Mouse (Mus musculus) splenic B cell, adult 2 months (primary cell): ENCODE measurements at regions not wholly inside any gene's neighbourhood (a gene's known extent, or its start where the extent isn't known, plus 50 kb on each side); places are given as distances from the start of the nearest gene placed in this dataset.

ENCODE experiments used
- DNase-seq: peaks from one replicate; pipeline ENCODE4 v3.0.0-alpha.2; 2011; ENCODE audit warnings: low read depth, low spot score
- H3K27me3 ChIP-seq: 2 replicates; pipeline ENCODE4 v1.6.1; 2012; ENCODE audit warnings: mild to moderate bottlenecking, low read length, moderate library complexity, mixed read lengths; ENCODE audit not compliant: control insufficient read depth, poor library complexity, insufficient read depth, severe bottlenecking
- H3K36me3 ChIP-seq: 2 replicates; pipeline ENCODE4 v1.6.1; 2012; ENCODE audit warnings: mild to moderate bottlenecking, low read length, moderate library complexity, mixed read lengths; ENCODE audit not compliant: control insufficient read depth, poor library complexity, insufficient read depth, severe bottlenecking

DNA sequence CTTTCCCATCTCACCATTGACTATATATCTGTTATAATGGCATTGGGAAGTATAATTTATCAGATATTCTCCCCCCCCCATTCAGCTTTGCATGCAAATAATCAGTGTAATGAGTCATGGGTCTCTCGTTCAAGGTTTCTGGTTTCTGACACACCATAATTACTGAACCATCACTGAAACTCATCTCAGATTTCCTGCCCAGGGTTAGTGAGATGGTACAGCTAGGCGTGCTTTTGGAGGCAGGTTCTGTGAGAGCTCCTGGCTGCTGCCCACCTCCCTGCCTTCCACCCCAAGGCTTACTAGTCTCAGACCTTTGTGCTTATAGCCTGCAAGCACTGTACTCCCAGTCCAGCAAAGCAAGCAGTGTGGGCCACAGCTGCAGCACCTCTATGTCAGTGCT lies 122.5 kb upstream of the Nampt start:
- DNase-seq = peak; percentile 45
- H3K27me3 ChIP-seq = no peaks in the 10 kb centered on the region
- H3K36me3 ChIP-seq = no peaks in the 10 kb centered on the region

DNA sequence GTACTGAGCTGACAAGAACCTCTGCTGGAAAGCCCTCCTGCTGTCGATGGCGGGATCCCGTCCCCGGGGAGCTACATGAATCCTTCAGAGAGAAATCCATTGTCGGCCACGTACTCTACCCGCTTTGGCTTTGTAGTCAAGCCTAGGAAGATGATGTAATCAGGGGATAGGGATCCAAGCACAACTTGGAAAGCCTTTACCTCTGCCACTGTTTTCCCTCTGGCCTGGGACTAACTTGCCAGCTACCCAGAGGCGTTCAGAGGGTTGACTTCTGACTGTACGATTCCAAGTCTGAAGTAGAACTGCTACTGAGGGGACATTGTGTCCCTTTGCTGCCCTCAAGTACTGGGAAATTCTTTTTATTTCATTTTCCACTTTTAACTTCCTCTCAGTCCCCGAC lies 110.2 kb upstream of the Nampt start:
- Histone ChIP-seq H3K36me3 (no peaks in the 10 kb centered on the region), H3K27me3 (no peaks in the 10 kb centered on the region)
- DNase-seq = no peak

DNA sequence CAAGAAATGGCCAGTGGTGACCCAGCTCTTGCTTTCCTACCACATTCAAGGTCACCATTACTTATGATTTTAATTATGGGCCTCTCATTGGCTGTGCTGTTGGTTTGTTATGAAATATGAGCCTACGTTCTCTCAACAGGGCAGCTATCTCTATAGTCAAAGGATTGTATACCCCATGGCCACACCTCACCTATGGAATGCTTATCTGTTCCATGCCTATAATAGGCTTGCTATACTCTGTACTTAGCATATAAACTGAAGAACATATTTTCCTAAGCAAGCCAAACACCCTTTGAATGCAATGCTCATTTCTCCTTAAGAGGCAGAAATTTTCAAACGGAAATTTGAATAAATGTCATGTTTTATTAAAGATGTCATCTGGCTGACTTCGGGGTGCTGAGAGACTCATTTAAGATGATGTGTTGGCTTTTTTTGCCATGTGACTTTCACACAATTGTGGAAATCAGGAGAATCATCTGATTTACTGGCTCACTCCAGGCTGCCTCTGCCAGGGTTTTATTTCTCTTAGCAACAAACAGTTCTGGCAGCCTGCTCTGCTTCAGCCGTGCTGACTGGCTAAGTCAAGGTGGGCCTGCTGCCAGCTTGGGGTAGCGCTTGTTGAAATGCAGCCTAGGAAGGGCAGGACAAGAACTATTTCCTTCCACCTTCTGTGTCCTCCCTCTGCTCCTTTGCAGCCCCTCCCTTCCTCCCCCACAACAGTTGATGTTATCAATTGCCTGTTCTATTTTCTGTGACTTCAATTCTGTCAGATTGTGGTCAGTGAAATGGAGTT lies 102.0 kb upstream of the Nampt start:
- H3K36me3 ChIP-seq = no peaks in the 10 kb centered on the region
- no peak for DNase-seq
- no peaks in the 10 kb centered on the region for H3K27me3 ChIP-seq

DNA sequence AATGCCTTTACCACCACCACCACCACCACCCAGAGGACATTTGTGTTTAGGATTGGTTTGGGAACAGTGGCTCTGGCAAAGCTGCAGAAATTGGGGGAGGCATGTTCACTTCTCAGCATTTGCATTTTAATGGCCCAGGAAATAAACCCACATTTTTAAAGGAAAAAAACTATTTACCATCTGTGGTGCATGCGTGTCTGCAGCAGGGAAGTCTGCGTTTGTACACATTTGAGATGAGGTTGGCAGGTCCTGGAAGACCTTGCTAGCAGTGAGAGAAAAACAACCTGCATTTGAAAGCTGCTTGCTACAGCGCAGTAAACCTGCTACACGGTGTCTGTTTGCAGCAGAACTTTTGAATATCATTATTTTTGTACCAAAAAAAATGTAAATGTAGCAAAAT lies 100.1 kb upstream of the Nampt start:
- H3K36me3 ChIP-seq = no peaks in the 10 kb centered on the region
- no peaks in the 10 kb centered on the region for H3K27me3 ChIP-seq
- DNase-seq = no peak

DNA sequence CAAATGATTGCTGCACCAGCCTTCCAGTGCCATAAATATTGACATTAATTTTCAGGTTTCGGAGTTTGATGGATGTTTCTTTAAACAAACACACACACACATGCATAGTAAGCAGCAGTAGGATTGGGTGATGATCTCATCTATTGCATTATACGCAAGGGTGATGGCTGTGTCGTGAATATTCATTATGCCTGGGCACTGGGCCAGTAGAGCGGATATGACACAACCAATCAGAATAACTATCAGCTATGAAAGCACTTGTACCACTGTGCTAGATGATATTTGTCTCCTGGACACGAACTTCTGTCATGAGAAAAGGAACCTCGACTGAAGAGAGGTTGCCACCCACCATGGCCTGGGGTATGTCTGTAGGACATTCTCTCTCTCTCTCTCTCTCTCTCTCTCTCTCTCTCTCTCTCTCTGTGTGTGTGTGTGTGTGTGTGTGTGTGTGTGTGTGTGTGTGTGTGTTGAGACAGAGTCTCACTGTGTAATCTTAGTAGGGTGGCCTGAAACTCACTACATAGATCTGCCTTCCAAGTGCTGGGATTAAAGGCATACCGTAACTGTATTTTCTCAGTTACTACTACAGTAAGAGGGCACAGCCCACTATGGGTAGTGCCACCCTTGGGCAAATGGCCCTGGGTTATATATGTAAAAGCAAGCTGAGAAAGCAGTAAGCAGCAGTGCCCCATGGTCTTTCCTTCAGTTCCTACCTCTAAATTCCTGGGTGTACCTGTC lies 94.7 kb upstream of the Nampt start:
- H3K27me3 ChIP-seq = no peaks in the 10 kb centered on the region
- H3K36me3 ChIP-seq = no peaks in the 10 kb centered on the region
- no peak for DNase-seq

DNA sequence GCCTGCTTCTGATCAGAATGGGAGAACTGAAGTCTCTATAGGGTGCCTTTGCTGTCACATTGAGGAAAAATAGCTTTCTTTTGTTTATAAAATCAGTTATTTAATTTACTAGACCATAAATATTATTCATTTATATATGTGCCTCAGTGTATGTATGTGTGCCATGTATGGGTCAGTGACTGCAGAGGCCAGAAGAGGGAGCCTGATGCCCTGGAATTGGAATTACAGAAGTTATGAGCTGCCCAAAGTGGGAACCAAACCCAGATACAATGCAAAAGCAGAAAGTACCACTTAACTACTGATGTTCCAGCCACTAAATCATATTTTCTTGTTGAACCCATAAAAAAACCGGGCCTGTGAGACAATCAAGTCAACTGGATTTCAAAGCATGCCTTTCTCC lies 91.8 kb upstream of the Nampt start:
- no peaks in the 10 kb centered on the region for H3K27me3 ChIP-seq
- no peaks in the 10 kb centered on the region for H3K36me3 ChIP-seq
- DNase-seq = peak; percentile 7

DNA sequence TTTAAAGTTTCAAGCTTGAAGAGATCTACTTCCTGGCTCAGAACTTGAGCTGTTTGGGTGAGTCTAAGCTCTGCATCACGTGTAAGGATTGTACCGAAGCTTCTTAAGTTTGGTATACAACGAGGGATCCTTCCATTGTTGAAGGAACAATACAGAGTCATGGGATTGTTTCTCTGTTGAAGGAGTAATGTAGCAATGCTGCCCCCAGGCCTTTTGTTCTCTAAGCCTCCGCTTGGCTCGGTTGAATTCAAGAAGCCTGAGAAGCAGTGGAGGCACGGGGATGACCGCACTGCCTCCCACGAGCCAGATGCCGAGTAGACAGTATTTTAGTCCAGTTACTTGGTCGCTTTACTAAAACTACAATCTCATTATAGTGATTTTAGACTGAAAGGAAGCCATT lies 90.9 kb upstream of the Nampt start:
- H3K27me3 ChIP-seq = no peaks in the 10 kb centered on the region
- no peak for DNase-seq
- no peaks in the 10 kb centered on the region for H3K36me3 ChIP-seq

DNA sequence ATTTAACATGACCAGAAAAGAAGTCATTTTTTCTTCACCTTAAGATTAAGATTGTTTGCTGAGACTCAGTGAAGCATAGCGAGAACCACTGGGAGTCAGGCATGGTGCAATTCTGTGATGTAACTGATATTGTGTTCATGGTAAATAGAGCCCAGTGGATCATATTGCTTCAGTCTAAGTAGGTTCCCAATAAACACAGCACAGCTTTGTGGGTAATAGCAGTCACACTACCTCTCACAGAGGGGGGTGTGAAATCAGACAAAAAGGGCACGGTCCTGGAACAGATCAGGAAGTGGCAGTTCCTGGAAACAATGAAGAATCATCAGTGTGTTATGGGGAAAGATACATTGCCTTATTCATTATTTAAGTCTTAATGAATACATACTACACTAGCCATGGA lies 84.1 kb upstream of the Nampt start:
- H3K27me3 ChIP-seq = no peaks in the 10 kb centered on the region
- DNase-seq = no peak
- no peaks in the 10 kb centered on the region for H3K36me3 ChIP-seq

DNA sequence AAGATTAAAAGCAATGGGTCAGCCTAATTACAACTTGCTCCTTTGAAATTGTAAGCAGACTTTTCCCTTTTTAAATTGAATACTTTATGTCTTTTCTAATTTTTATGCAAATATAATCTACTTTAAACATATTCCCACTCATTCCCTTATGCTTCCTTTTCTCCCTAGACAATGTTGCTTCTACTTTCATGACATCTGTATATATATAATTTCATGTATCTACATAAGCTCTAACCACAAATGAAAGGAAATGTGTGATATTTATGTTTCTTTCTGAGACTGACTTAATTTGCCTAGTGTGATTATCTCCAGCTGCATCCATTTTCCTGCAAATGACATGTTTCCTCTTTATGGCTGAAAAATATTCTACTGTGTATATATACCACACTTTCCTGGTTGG lies 77.9 kb upstream of the Nampt start:
- no peak for DNase-seq
- Histone ChIP-seq H3K27me3 (no peaks in the 10 kb centered on the region), H3K36me3 (no peaks in the 10 kb centered on the region)

DNA sequence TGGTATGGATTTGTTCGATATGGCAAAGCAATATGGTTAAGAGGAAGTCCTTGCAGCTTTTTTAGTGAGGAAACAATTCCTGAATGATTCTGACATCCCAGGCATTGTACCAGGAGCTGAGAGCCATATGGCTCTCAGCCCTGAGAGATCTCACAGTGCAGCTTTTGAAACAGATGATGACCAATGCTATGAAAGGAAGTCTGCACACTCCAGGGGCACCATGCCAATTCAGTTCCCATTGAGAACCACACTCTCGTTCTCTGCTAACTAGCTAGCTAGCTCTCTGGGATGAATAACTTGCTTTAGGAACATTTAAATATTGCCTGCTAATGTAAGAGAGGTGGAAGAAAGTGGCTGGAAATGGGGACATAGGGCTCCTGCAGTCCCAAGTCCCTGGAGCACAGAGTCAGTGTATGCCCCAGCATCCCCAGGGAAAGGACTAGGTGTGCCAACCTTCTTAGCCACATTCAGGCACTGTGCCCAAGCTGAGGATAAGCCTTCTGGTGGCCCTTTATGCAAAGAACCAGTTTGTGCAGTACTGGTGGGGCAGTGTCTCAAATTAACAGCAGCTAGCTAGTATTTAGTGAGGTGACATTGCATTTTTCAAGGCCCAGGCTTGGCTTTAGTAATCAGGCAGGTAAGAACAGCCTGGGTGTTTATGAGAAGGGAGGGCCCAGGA lies 61.8 kb upstream of the Nampt start:
- DNase-seq = no peak
- Histone ChIP-seq H3K27me3 (no peaks in the 10 kb centered on the region), H3K36me3 (no peaks in the 10 kb centered on the region)

DNA sequence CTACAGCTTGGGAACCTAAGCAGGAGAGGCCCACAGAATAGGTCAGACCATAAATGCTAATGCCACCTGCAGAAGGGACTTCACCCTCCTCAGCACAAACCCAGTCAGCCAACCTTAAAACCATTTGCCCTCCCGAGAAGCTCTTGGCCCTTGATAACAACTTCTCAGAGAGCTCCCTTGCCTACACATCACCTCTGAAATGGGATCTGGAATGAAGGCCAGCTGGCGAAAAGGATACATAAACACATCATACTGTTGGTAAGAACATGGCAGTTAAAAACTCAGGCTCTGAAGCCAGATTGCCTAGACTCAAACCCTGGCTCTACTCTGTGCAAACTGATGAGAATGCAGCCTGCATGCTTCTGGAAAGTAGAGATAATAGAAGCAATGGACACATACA lies 61.2 kb upstream of the Nampt start:
- no peaks in the 10 kb centered on the region for H3K27me3 ChIP-seq
- no peak for DNase-seq
- no peaks in the 10 kb centered on the region for H3K36me3 ChIP-seq

DNA sequence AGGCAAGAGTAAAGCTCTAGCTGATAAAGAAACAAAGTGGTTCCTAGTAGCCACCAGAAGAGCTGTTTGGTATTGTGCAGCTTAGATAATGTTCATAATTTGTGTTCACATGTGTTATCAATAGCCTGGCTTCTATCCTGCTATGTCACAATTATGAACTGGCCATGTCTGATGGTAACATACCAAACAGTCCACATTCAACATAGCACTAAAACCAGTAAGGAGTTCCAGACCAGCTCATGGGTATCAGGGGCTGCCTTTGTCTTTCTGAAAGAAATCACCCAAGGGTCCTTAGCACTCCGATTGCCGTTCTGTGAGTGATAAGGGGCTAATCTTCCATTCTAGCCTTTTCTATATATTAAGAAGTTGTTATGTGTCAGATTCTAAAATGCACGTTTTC lies 58.7 kb upstream of the Nampt start:
- no peaks in the 10 kb centered on the region for H3K36me3 ChIP-seq
- H3K27me3 ChIP-seq = no peaks in the 10 kb centered on the region
- no peak for DNase-seq

DNA sequence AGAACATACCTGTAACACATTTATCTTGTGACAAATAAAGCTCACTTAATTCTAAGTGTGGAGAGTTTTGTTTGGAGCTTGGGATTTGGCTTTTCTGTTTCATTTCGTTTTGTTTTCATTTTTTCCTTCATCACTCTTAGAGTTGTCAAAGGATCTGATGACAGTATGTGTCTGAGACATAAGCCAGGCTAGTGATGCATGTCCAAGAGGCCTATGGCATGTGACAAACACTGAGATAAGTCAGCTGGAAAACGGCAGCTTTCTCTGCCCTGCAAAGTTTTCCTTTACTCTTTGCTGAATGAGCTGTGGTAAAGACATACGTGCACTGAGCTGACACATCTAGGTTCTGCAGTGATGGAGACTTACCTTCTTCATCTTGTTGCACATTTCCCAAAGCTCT lies 58.3 kb upstream of the Nampt start:
- DNase-seq = no peak
- no peaks in the 10 kb centered on the region for H3K36me3 ChIP-seq
- no peaks in the 10 kb centered on the region for H3K27me3 ChIP-seq

DNA sequence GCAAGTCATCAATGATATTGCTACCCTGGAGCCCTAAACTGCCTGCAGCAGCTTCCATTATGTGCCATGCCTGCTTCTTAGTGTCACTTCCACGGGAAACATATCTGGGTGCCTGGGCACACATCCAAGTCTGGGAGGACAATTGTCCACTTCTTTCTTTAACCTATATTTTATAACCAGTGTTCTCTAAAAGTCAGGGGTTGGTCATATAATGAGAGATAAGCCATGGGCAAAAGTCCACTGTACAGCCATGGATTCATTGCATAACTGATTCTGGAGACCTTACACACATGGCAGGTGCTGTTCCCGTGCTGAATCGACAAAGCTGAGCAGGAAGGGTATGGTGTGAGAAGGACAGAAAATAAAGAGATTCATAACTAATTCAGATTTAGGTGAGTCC lies 55.1 kb upstream of the Nampt start:
- Histone ChIP-seq H3K27me3 (no peaks in the 10 kb centered on the region), H3K36me3 (no peaks in the 10 kb centered on the region)
- no peak for DNase-seq

DNA sequence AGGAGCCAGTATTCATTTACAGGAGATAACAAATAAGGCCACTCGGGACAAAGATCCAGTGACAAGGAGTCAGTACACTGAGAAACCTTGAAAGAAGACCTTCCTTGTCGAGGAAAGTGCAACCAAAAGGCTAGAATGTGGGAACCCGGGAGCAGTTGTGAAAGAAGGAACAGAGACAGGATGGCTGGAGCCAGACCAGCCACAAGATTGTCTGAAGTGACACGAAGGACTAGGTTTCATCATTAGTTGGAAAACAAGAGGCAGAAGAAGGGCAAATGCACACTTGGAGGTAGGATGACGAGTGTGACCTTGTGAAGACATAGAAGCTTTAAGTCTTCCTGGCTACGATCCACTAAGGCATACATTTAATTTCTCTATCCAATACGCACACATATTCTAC lies 54.6 kb upstream of the Nampt start:
- Histone ChIP-seq H3K36me3 (no peaks in the 10 kb centered on the region), H3K27me3 (no peaks in the 10 kb centered on the region)
- no peak for DNase-seq
